Mouse (Mus musculus) heart, postnatal 0 days (tissue): ENCODE measurements at regions not wholly inside any gene's neighbourhood (a gene's known extent, or its start where the extent isn't known, plus 50 kb on each side); places are given as distances from the start of the nearest gene placed in this dataset.

Experiments
- CTCF ChIP-seq: IDR thresholded peaks from 2 replicates; pipeline ENCODE4 v1.5.1; 2016; ENCODE audit warnings: antibody characterized with exemption, control low read depth, low read depth
- EP300 ChIP-seq: IDR thresholded peaks from 2 replicates; pipeline ENCODE4 v1.6.1; 2016; ENCODE audit warnings: antibody characterized with exemption, low read depth

- no peak for TF ChIP-seq EP300
- no peak for TF ChIP-seq CTCF
Measured at GRCm38 (mm10) chr7:73120276-73120675, 255.0 kb upstream of the Rgma start.
